Mouse (Mus musculus) bone marrow, adult 2 months (tissue): ENCODE measurements at regions not wholly inside any gene's neighbourhood (a gene's known extent, or its start where the extent isn't known, plus 50 kb on each side); places are given as distances from the start of the nearest gene placed in this dataset.

Source experiments
- CTCF ChIP-seq: fragments of 200-500 bp; IDR thresholded peaks from 2 replicates; pipeline ENCODE4 v1.5.1; 2011; ENCODE audit warnings: low read length, control low read depth; ENCODE audit not compliant: control insufficient read depth, insufficient read depth
- POLR2A ChIP-seq: fragments of 200-500 bp; IDR thresholded peaks from 2 replicates; pipeline ENCODE4 v1.6.1; 2011; ENCODE audit warnings: low read depth, mild to moderate bottlenecking, control low read depth, low read length, borderline replicate concordance; ENCODE audit not compliant: control insufficient read depth

GRCm38 (mm10) chr6:100110981-100111660, 176.2 kb downstream of the Rybp start:
- TF ChIP-seq CTCF (no peak), POLR2A (no peak)
